Mouse (Mus musculus) limb, embryonic 12.5 days (tissue): ENCODE data around the gene R3hcc1l. TPM values are rescaled to one million over a fixed set of nuclear protein-coding genes. Genes with fewer than 3 reads are reported as not detected.

Experiments used
- ATAC-seq: fragments of 200-750 bp; cut with Nextera tagmentation; 2 replicates; pipeline ENCODE4 v1.8.0; 2017; ENCODE audit warnings: low read depth, moderate TSS enrichment; ENCODE audit not compliant: insufficient number of reproducible peaks, insufficient read depth, low FRiP score, low TSS enrichment
- H3K27ac ChIP-seq: fragments of 300-500 bp; sonication (generic); 2 replicates; pipeline ENCODE4 v1.5.1; 2016; ENCODE audit warnings: mild to moderate bottlenecking, moderate library complexity
- H3K27me3 ChIP-seq: fragments of 300-500 bp; sonication (generic); 2 replicates; pipeline ENCODE4 v1.6.1; 2016; ENCODE audit warnings: mild to moderate bottlenecking, moderate library complexity
- H3K36me3 ChIP-seq: fragments of 300-500 bp; sonication (generic); 2 replicates; pipeline ENCODE4 v1.6.1; 2016; ENCODE audit warnings: mild to moderate bottlenecking, moderate library complexity
- H3K4me1 ChIP-seq: fragments of 300-500 bp; sonication (generic); replicated peaks from 2 replicates; pipeline ENCODE4 v1.6.1; 2016
- H3K4me2 ChIP-seq: fragments of 300-500 bp; sonication (generic); 2 replicates; pipeline ENCODE4 v1.6.1; 2016; ENCODE audit warnings: mild to moderate bottlenecking, moderate library complexity
- H3K4me3 ChIP-seq: fragments of 300-500 bp; sonication (generic); replicated peaks from 2 replicates; pipeline ENCODE4 v1.5.1; 2016; ENCODE audit warnings: mild to moderate bottlenecking
- H3K9ac ChIP-seq: fragments of 300-500 bp; sonication (generic); replicated peaks from 2 replicates; pipeline ENCODE4 v1.6.1; 2016; ENCODE audit warnings: mild to moderate bottlenecking, moderate library complexity
- H3K9me3 ChIP-seq: fragments of 300-500 bp; sonication (generic); 2 replicates; pipeline ENCODE4 v1.6.1; 2016; ENCODE audit warnings: mild to moderate bottlenecking, moderate library complexity
- whole genome bisulfite sequencing: fragments of 180-500 bp; shearing (Covaris S2); methylation state at CpG from one replicate; pipeline ENCODE4 v1.1.7; 2016; 5-methylcytosine and 5-hydroxymethylcytosine counted together
- polyA plus RNA-seq: library from polyadenylated mRNA; unstranded; fragments of >200 nt; fragmentation: Nextera tagmentation; extraction: Ambion mirVana; gene quantifications from 2 replicates; pipeline ENCODE4 v1.2.1, GENCODE M21; 2016

Gene R3hcc1l
- polyA plus RNA-seq, 1 experiment from 2014 or later = 29.1 TPM

DNA sequence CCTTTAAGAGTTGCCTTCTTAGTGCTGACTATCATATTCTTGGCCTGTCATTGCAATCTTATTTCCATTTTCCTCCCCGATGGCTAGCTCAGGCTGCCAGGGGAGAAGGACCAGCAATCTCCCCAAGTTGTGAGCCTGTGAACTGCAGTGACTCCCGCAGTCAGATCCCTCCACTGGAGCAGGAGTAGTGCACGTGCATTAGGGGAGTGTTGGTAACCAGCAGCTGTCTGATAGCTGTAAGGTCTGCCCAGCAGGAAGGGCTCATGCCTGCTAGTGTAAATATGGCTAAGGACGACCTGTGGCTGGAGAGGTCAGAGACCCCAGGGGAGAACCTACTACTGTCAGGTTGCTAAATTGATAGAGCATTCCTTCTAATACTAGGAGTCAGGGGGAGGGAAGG, 62.1 kb downstream of the R3hcc1l start:
- no peak overlapping the region for H3K4me3 ChIP-seq
- no peaks in the 10 kb centered on the region for H3K4me1 ChIP-seq
- no peak overlapping the region for H3K4me2 ChIP-seq
- no peaks in the 10 kb centered on the region for H3K27me3 ChIP-seq
- ATAC-seq = no peak
- H3K36me3 ChIP-seq = peaks cover 24% of the 10 kb centered on the region
- H3K9me3 ChIP-seq = no peaks in the 10 kb centered on the region
- H3K27ac ChIP-seq = no peak overlapping the region
- H3K9ac ChIP-seq = no peak overlapping the region
- WGBS = 48% methylated on average over 4 of the region's 4 CpGs

DNA sequence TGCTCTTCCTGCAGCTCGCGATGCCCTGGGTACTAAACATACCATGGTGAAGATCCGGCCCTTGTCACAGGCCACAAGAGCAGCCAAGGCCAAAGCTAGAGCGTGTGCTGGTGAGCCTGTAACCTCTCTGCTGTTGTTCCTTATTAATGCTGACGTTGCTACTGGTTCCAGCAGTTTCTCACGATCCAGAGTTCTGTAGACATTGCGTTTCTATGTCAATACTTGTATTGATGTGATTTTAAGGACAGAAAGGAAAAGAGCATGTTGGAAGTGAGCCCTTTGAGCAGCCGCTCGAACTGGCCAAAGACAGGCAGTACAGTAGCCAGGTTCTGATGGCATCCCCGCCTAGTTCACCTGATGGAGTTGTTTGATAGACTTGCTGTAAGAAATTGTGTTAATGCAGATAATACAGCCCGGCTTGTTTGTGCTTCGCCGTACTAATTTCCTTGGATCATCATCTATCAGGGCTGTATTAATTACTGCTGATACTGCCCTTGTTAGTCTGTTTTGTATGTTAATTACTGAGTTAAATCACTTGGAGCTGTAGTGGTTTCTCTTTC, 64.3 kb downstream of the R3hcc1l start:
- H3K4me2 ChIP-seq = no peak overlapping the region
- H3K9me3 ChIP-seq = no peaks in the 10 kb centered on the region
- H3K36me3 ChIP-seq = peaks cover 24% of the 10 kb centered on the region
- H3K4me1 ChIP-seq = no peaks in the 10 kb centered on the region
- WGBS = 93% methylated on average over 13 of the region's 13 CpGs
- H3K9ac ChIP-seq = no peak overlapping the region
- H3K27ac ChIP-seq = no peak overlapping the region
- H3K27me3 ChIP-seq = no peaks in the 10 kb centered on the region
- no peak for ATAC-seq
- H3K4me3 ChIP-seq = no peak overlapping the region

DNA sequence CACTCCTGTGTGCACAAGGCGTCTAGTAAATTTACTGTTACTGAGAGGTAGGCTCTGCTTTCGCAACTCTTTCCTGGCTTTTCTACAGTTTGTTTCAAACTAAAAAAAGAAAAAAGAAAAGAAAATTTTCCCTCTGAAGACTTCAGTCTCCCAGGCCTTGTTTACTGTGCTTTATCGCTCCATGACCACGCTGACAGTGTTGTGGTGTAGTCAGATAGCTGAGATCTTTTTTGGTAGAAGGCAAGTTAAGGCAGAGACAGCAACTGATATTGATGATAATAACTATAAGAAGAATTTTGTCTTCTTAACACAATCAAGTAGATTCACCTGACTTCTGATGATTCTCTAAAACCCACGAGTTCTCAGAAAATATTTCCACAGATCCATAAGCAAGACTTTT, 65.1 kb downstream of the R3hcc1l start:
- Histone ChIP-seq H3K4me2 (no peak overlapping the region), H3K4me1 (no peaks in the 10 kb centered on the region), H3K27me3 (no peaks in the 10 kb centered on the region), H3K36me3 (peaks cover 27% of the 10 kb centered on the region), H3K4me3 (no peak overlapping the region), H3K27ac (no peak overlapping the region), H3K9ac (no peak overlapping the region), H3K9me3 (no peaks in the 10 kb centered on the region)
- 92% methylated on average over 5 of the region's 5 CpGs for WGBS
- ATAC-seq = no peak

DNA sequence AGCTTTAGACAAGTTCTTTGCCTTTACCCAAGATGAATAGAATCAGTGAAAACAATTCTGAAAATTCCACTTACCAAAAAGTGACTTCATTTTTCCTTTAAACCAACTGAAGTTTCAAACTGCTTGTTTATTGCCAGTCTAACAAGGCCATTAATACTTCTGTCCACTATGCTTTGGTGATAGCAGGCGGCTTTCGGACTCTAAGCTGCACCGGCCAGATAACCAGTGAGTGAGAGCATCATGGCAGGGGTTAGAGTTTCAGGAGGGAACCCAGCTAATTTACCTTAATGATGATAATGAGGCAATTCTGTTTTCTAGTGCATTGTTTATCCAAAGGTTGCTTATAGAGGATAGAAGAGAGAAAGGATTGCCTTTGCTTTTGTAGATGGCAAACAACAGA, 65.6 kb downstream of the R3hcc1l start:
- H3K27ac ChIP-seq = no peak overlapping the region
- no peak overlapping the region for H3K4me3 ChIP-seq
- no peak overlapping the region for H3K9ac ChIP-seq
- H3K9me3 ChIP-seq = no peaks in the 10 kb centered on the region
- no peaks in the 10 kb centered on the region for H3K27me3 ChIP-seq
- H3K4me1 ChIP-seq = no peaks in the 10 kb centered on the region
- WGBS = 71% methylated on average over 3 of the region's 3 CpGs
- ATAC-seq = no peak
- no peak overlapping the region for H3K4me2 ChIP-seq
- peaks cover 26% of the 10 kb centered on the region for H3K36me3 ChIP-seq

DNA sequence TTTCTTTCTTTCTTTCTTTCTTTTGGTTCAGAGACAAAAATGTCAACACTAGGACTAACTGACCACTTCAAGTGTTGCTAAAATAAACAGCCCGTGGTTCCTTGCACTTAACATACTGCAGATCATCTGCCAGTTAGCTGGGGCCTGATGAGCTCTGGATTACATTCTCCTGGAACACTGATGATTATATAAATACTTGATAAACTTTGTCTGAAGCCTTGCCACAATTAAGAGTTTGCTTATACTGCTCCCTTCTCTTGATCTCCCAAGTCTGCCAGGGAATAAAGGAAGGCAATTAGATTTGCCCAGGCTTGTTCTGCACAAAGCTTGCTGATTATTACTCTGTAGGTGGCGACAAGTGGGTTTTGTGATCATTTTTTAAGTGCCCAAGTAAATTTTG, 69.1 kb downstream of the R3hcc1l start:
- H3K27ac ChIP-seq = no peak overlapping the region
- H3K36me3 ChIP-seq = peaks cover 42% of the 10 kb centered on the region
- WGBS = 50% methylated on average over 2 of the region's 2 CpGs

DNA sequence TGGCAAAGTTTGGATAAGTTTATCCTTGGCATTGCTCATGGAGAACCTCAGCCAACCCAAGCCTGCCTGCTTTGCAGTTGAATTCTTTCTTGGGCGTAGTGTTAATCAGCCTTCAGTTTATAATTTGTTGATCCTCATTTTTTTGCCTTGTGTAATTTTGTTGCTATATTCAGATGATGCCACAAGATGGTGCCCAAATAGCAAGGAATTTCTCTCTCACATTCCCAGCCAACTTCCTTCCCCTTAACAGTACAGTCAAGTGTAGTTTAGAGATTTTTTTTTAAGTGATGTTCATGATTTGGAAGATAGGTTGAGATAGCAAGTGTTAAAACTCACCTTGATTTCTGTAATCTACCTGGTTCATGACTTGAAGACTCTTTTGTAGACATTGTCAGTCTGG, 70.7 kb downstream of the R3hcc1l start:
- no peak overlapping the region for H3K27ac ChIP-seq
- H3K4me2 ChIP-seq = no peak overlapping the region
- no peaks in the 10 kb centered on the region for H3K9me3 ChIP-seq
- no peak overlapping the region for H3K4me3 ChIP-seq
- H3K4me1 ChIP-seq = no peaks in the 10 kb centered on the region
- H3K9ac ChIP-seq = no peak overlapping the region
- peaks cover 39% of the 10 kb centered on the region for H3K36me3 ChIP-seq
- WGBS = 77% methylated on average over 1 of the region's 1 CpGs
- H3K27me3 ChIP-seq = no peaks in the 10 kb centered on the region
- no peak for ATAC-seq

More for the DNA sequence above, 69.1 kb downstream of the R3hcc1l start:
- no peak overlapping the region for H3K4me3 ChIP-seq
- H3K9me3 ChIP-seq = no peaks in the 10 kb centered on the region
- no peaks in the 10 kb centered on the region for H3K27me3 ChIP-seq
- no peaks in the 10 kb centered on the region for H3K4me1 ChIP-seq
- ATAC-seq = no peak
- H3K4me2 ChIP-seq = no peak overlapping the region
- H3K9ac ChIP-seq = no peak overlapping the region

DNA sequence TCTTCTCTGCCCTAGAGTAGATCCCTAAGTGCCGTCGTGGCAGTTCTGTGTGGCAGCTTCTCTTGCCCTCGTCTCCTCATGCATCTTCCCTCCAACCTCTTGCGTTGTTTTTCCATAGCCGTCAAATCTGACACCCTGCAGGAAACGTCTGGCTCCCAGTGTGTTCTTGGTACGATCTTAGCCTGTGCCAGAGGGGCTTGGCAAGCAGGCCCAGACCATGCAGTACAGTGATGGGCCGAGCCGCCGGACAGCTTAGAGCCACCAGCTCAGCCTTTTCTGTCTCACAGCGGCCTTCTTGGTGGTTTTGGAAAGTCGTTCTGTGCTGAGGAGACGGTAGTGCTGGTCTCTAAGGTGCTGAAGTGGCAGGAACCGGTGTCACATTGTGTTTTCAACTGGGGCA, 73.0 kb downstream of the R3hcc1l start:
- no peak overlapping the region for H3K4me3 ChIP-seq
- WGBS = 80% methylated on average over 14 of the region's 14 CpGs
- no peaks in the 10 kb centered on the region for H3K4me1 ChIP-seq
- no peaks in the 10 kb centered on the region for H3K9me3 ChIP-seq
- H3K4me2 ChIP-seq = no peak overlapping the region
- H3K36me3 ChIP-seq = peaks cover 34% of the 10 kb centered on the region
- ATAC-seq = no peak
- no peak overlapping the region for H3K9ac ChIP-seq
- no peak overlapping the region for H3K27ac ChIP-seq
- H3K27me3 ChIP-seq = no peaks in the 10 kb centered on the region

DNA sequence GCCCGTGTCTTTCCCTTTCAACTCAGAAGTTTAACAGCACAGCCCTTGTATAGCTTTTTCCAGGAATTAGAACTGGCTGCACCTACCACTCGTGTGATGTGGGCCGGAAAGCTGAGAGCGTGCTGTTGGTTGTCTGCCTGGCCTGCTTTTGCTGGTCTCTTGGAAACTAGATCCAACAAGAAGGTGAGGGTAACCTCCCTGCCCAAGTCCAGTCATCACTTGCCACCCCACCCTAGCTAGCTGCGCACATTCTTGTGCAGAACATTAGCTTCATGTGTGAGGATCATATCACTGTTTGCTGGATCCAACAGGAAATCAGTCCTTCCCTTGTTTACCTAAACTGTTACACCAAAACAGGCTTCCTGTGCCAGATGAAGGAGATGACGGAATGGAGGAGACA, 74.9 kb downstream of the R3hcc1l start:
- Histone ChIP-seq H3K9ac (no peak overlapping the region), H3K27me3 (no peaks in the 10 kb centered on the region), H3K36me3 (peaks cover 32% of the 10 kb centered on the region), H3K4me1 (no peaks in the 10 kb centered on the region), H3K4me3 (no peak overlapping the region), H3K9me3 (no peaks in the 10 kb centered on the region), H3K27ac (no peak overlapping the region), H3K4me2 (no peak overlapping the region)
- no peak for ATAC-seq
- WGBS = 90% methylated on average over 6 of the region's 6 CpGs

DNA sequence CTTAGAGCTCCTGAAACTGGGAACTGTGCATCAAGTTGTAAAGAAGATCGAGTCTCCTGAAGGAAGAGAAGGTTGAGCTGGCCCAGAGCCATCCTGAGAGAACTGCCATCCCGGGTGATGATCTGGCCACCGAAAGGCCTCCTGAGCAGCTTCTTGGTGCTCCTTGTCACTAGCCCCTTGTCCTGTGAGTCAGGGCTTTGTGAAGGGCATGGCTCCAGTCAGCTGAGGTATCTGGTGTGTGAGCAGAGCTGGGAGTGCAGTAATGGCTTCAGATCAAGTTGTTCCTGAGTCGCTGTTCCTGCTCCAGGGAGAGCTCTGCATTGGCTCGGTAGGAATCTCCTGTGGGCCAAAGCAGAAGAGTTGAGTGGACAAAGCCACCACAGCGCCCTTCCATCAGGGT, 76.5 kb downstream of the R3hcc1l start:
- no peak overlapping the region for H3K4me3 ChIP-seq
- 89% methylated on average over 6 of the region's 6 CpGs for WGBS
- H3K27ac ChIP-seq = no peak overlapping the region
- H3K27me3 ChIP-seq = no peaks in the 10 kb centered on the region
- no peak overlapping the region for H3K9ac ChIP-seq
- H3K4me1 ChIP-seq = no peaks in the 10 kb centered on the region
- peaks cover 31% of the 10 kb centered on the region for H3K36me3 ChIP-seq
- no peak for ATAC-seq
- no peaks in the 10 kb centered on the region for H3K9me3 ChIP-seq
- no peak overlapping the region for H3K4me2 ChIP-seq

DNA sequence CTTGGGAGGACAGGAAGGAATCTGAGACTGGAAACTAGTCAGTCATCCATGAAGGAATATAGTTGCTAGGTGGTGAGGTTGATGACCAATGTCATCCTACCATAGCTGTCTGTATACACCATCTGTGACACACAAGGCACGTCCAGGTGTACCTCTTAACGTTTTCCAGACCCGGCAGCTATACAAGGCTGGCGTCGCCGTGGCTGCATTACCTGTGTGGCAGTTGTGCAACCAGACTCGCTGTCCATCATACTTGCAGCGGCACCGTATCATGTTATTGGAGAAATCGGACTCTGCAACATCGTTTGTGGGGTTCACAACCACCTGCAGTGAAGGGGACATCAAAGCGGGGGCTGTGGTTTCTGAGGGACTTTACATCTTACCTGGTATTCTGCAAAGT, 78.7 kb downstream of the R3hcc1l start:
- H3K4me1 ChIP-seq = peaks cover 10% of the 10 kb centered on the region
- 90% methylated on average over 12 of the region's 12 CpGs for WGBS
- H3K4me3 ChIP-seq = no peak overlapping the region
- no peaks in the 10 kb centered on the region for H3K27me3 ChIP-seq
- no peak overlapping the region for H3K4me2 ChIP-seq
- no peaks in the 10 kb centered on the region for H3K9me3 ChIP-seq
- peaks cover 14% of the 10 kb centered on the region; the same call in 1 of the 2 replicates for H3K36me3 ChIP-seq
- no peak overlapping the region for H3K27ac ChIP-seq
- H3K9ac ChIP-seq = no peak overlapping the region
- ATAC-seq = no peak

DNA sequence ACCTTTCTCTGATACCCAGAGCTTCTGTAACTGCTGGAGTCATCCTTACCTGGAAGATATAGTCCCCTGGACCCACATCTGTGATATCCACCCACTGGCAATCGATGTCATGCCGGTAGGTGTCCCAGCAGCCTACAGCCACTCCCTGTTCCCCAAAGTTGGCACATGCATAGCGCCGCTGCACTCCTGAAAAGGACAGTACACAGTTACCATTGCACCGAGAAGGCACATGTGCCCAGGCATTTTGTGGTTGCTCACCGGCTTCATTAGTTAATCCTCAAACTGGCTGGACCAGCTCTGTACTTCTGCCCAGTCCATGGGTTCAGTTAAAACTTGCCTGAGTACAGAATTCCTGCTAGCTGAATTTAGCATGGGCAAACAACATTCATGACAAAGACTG, 79.3 kb downstream of the R3hcc1l start:
- H3K4me3 ChIP-seq = no peak overlapping the region
- peaks cover 11% of the 10 kb centered on the region; the same call in 1 of the 2 replicates for H3K36me3 ChIP-seq
- H3K9me3 ChIP-seq = no peaks in the 10 kb centered on the region
- no peak overlapping the region for H3K27ac ChIP-seq
- ATAC-seq = no peak
- no peak overlapping the region for H3K9ac ChIP-seq
- whole genome bisulfite sequencing = 95% methylated on average over 6 of the region's 6 CpGs
- peaks cover 10% of the 10 kb centered on the region for H3K4me1 ChIP-seq
- no peak overlapping the region for H3K4me2 ChIP-seq
- no peaks in the 10 kb centered on the region for H3K27me3 ChIP-seq

DNA sequence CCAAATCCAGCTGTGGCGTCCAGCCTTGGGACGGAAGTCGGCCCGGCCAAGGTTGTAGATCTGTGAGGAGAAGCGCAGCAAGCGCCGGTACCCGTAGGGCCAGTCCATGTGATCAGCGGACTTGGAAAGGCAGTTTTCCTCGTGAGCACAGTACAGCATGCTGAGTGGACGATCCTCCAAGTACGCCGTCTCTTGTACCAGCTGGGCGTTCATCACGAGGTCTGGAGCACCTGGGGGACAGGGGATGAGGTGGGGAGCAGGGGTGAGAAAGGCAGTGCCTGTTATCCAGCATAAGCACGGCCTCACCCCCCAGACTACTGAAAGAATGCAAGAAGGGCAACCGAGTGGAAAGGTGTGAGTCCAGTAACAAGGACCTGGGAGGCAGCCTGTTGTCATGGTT, 81.3 kb downstream of the R3hcc1l start:
- Histone ChIP-seq H3K36me3 (no peaks in the 10 kb centered on the region), H3K4me1 (peaks cover 10% of the 10 kb centered on the region), H3K27me3 (no peaks in the 10 kb centered on the region; the same call in 1 of the 2 replicates), H3K27ac (no peak overlapping the region), H3K9ac (no peak overlapping the region), H3K4me2 (no peak overlapping the region), H3K4me3 (no peak overlapping the region), H3K9me3 (no peaks in the 10 kb centered on the region)
- 88% methylated on average over 17 of the region's 17 CpGs for WGBS
- ATAC-seq = no peak
